Mouse (Mus musculus) Patski (cell line): Measurements from ENCODE around the gene Gne. TPM values are rescaled to one million over a fixed set of nuclear protein-coding genes. Genes with fewer than 3 reads are reported as not detected.

ENCODE experiments used
- ATAC-seq: fragments of 100-300 bp; one replicate; pipeline ENCODE4 v1.8.0; 2021
- CTCF ChIA-PET: fragments of 350-600 bp; sonication (Branson Sonifier 250); formaldehyde crosslinking; loops from one replicate; lab custom pipeline; 2022; ENCODE audit warnings: inconsistent platforms; lab: Charles Lee
- POLR2A ChIA-PET: fragments of 350-600 bp; sonication (Branson Sonifier 250); formaldehyde crosslinking; loops from one replicate; lab custom pipeline; 2022; ENCODE audit warnings: antibody characterized with exemption, inconsistent platforms; lab: Charles Lee
- DNase-seq: peaks from one replicate; pipeline ENCODE4 v3.0.0-alpha.2; 2011; ENCODE audit warnings: low read depth, low spot score
- H3K27me3 ChIP-seq: fragments of 371-371 bp; one replicate; pipeline ENCODE4 v1.5.1; 2021
- CTCF ChIP-seq: fragments of 100-300 bp; IDR thresholded peaks from one replicate; pipeline ENCODE4 v1.5.1; 2021
- in situ Hi-C: fragments of 300-500 bp; cut with MboI; formaldehyde crosslinking; loops from 3 replicates; pipeline ENCODE4 v1.11.1; 2018; ENCODE audit warnings: low pct_unique_long_range_greater_than_20kb, mixed read lengths
- polyA plus RNA-seq: library from polyadenylated mRNA; unstranded; gene quantifications from one replicate; pipeline ENCODE4 v1.2.3, GENCODE M21; 2021

The Gne gene
- polyA plus RNA-seq, 1 experiment from 2014 or later: 16.8 TPM

GRCm38 (mm10) chr4:44012376-44013367 lies 71.3 kb downstream of the Gne start:
- ChIA-PET POLR2A (interaction anchor here (0.7 to 1.0 kb wide), 3 partner anchors 13 to 122 kb away, joined by 3 to 4 read pairs (median 3); no protein-coding TSS in a partner anchor), CTCF (interaction anchor here (1.1 to 1.5 kb wide), 2 partner anchors 19 to 86 kb away, joined by 3 to 4 read pairs; no protein-coding TSS in a partner anchor)
- peak; percentile 95 for ATAC-seq
- H3K27me3 ChIP-seq: no peaks in the 10 kb centered on the region
- no peak for TF ChIP-seq CTCF
- peak; percentile 78 for DNase-seq
- in situ Hi-C loops: no loop called here

- ATAC-seq: no peak
Measured at GRCm38 (mm10) chr4:44011799-44012198, 72.2 kb downstream of the Gne start.

GRCm38 (mm10) chr4:44010893-44011292 lies 73.1 kb downstream of the Gne start:
- ChIA-PET POLR2A (no interaction called here), CTCF (interaction anchor here (1.5 kb wide), 1 partner anchor 84 kb away, joined by 4 read pairs; no protein-coding TSS in a partner anchor)
- no peaks in the 10 kb centered on the region for H3K27me3 ChIP-seq
- DNase-seq (no peak), ATAC-seq (no peak)
- in situ Hi-C loops: no loop called here
- TF ChIP-seq CTCF: no peak

More at GRCm38 (mm10) chr4:44011799-44012198, 72.2 kb downstream of the Gne start:
- ChIA-PET CTCF (interaction anchor here (1.1 to 1.5 kb wide), 2 partner anchors 20 to 85 kb away, joined by 3 to 4 read pairs; no protein-coding TSS in a partner anchor), POLR2A (no interaction called here)
- TF ChIP-seq CTCF: no peak
- no peaks in the 10 kb centered on the region for H3K27me3 ChIP-seq
- in situ Hi-C loops: no loop called here
- DNase-seq: no peak

- ChIA-PET POLR2A (interaction anchor here (0.6 kb wide), 1 partner anchor 1398 kb away, joined by 3 read pairs; no protein-coding TSS in a partner anchor), CTCF (no interaction called here)
- no peak for TF ChIP-seq CTCF
- H3K27me3 ChIP-seq: no peaks in the 10 kb centered on the region
- in situ Hi-C loops: no loop called here
- DNase-seq: no peak
- ATAC-seq: no peak
Measured at GRCm38 (mm10) chr4:44010176-44010575, 73.8 kb downstream of the Gne start.

GRCm38 (mm10) chr4:44004623-44005409 lies 79.2 kb downstream of the Gne start:
- H3K27me3 ChIP-seq: no peaks in the 10 kb centered on the region
- POLR2A ChIA-PET: no interaction called here
- DNase-seq (no peak), ATAC-seq (no peak)
- CTCF ChIA-PET: interaction anchor here (1.4 kb wide), 1 partner anchor 47 kb away, joined by 3 read pairs; no protein-coding TSS in a partner anchor
- in situ Hi-C loops: no loop called here
- no peak for TF ChIP-seq CTCF

GRCm38 (mm10) chr4:44004126-44004525 lies 79.9 kb downstream of the Gne start, which contains the start of gene Clta:
Gene Clta, plus strand, starts transcription at chr4:44004452.
- no peak for TF ChIP-seq CTCF
- no peak for DNase-seq
- ATAC-seq: no peak
- CTCF ChIA-PET: interaction anchor here (1.4 kb wide), 1 partner anchor 48 kb away, joined by 3 read pairs; no protein-coding TSS in a partner anchor
- no peaks in the 10 kb centered on the region for H3K27me3 ChIP-seq
- POLR2A ChIA-PET: no interaction called here
- in situ Hi-C loops: no loop called here

GRCm38 (mm10) chr4:44003622-44004021 lies 80.4 kb downstream of the Gne start:
- H3K27me3 ChIP-seq: no peaks in the 10 kb centered on the region
- no peak for DNase-seq
- ChIA-PET POLR2A (no interaction called here), CTCF (no interaction called here)
- ATAC-seq: no peak
- no peak for TF ChIP-seq CTCF
- in situ Hi-C loops: no loop called here

GRCm38 (mm10) chr4:43994342-43994741 lies 89.6 kb downstream of the Gne start:
- no peak for TF ChIP-seq CTCF
- in situ Hi-C loops: no loop called here
- ChIA-PET POLR2A (no interaction called here), CTCF (no interaction called here)
- no peaks in the 10 kb centered on the region for H3K27me3 ChIP-seq
- no peak for DNase-seq
- ATAC-seq: no peak

GRCm38 (mm10) chr4:43993072-43993471 lies 90.9 kb downstream of the Gne start:
- ChIA-PET CTCF (no interaction called here), POLR2A (interaction anchor here (0.8 kb wide), 1 partner anchor 30 kb away, joined by 3 read pairs; no protein-coding TSS in a partner anchor)
- DNase-seq (no peak), ATAC-seq (no peak)
- in situ Hi-C loops: no loop called here
- no peaks in the 10 kb centered on the region for H3K27me3 ChIP-seq
- no peak for TF ChIP-seq CTCF

GRCm38 (mm10) chr4:43988976-43989375 lies 95.0 kb downstream of the Gne start:
- ATAC-seq: no peak
- POLR2A ChIA-PET: no interaction called here
- no peaks in the 10 kb centered on the region for H3K27me3 ChIP-seq
- in situ Hi-C loops: no loop called here
- no peak for DNase-seq
- CTCF ChIA-PET: interaction anchor here (1.0 kb wide), 1 partner anchor 11 kb away, joined by 4 read pairs; no protein-coding TSS in a partner anchor
- TF ChIP-seq CTCF: no peak
